Mouse (Mus musculus) adipocyte (in vitro differentiated cells): ENCODE results near the gene Rab33b.
A peak's percentile ranks its signal among the peaks of the same experiment; 100 is the strongest.
"Not testable (repeated sequence)": the region's sequence is repeated elsewhere in the genome, so short reads cannot be mapped to it uniquely, and the experiment has no call there.

Experiments
- DNase-seq: peaks from one replicate; pipeline ENCODE4 v3.0.0-alpha.2; 2016; ENCODE audit warnings: low spot score

Rab33b gene

GRCm38 (mm10) chr3:51483741-51484359 lies at the start of gene Rab33b:
Rab33b (plus strand) TSS chr3:51483920.
- DNase-seq = peak; percentile 96

GRCm38 (mm10) chr3:51434364-51434763 lies 49.4 kb upstream of the Rab33b start:
- not testable (repeated sequence) for DNase-seq

GRCm38 (mm10) chr3:51434871-51435595 lies 48.7 kb upstream of the Rab33b start:
- no peak for DNase-seq

GRCm38 (mm10) chr3:51468530-51468929 lies 15.2 kb upstream of the Rab33b start:
- DNase-seq = no peak

GRCm38 (mm10) chr3:51475706-51476105 lies 8.0 kb upstream of the Rab33b start:
- DNase-seq = peak; percentile 66

- DNase-seq = no peak
Measured at GRCm38 (mm10) chr3:51479893-51480292, 3.8 kb upstream of the Rab33b start.

GRCm38 (mm10) chr3:51481059-51481458 lies 2.7 kb upstream of the Rab33b start:
- DNase-seq = peak; percentile 73

GRCm38 (mm10) chr3:51481881-51482280 lies 1.8 kb upstream of the Rab33b start:
- no peak for DNase-seq

GRCm38 (mm10) chr3:51482781-51483180 lies 939 bp upstream of the Rab33b start:
- DNase-seq = no peak

GRCm38 (mm10) chr3:51484370-51484769 lies 650 bp downstream of the Rab33b start:
- no peak for DNase-seq

- DNase-seq = no peak
Measured at GRCm38 (mm10) chr3:51485347-51485746, 1.6 kb downstream of the Rab33b start.

GRCm38 (mm10) chr3:51486491-51487195 lies 2.9 kb downstream of the Rab33b start:
- DNase-seq = peak; percentile 58

GRCm38 (mm10) chr3:51490088-51490753 lies 6.5 kb downstream of the Rab33b start:
- no peak for DNase-seq

GRCm38 (mm10) chr3:51493272-51493838 lies 9.6 kb downstream of the Rab33b start:
- no peak for DNase-seq

- DNase-seq = no peak
Measured at GRCm38 (mm10) chr3:51494466-51494865, 10.7 kb downstream of the Rab33b start.

- DNase-seq = no peak
Measured at GRCm38 (mm10) chr3:51495646-51496045, 11.9 kb downstream of the Rab33b start.

GRCm38 (mm10) chr3:51497978-51498377 lies 14.3 kb downstream of the Rab33b start:
- no peak for DNase-seq

- DNase-seq = no peak
Measured at GRCm38 (mm10) chr3:51498659-51499058, 14.9 kb downstream of the Rab33b start.

GRCm38 (mm10) chr3:51499876-51500275 lies 16.2 kb downstream of the Rab33b start:
- DNase-seq = no peak

GRCm38 (mm10) chr3:51504385-51504952 lies 20.7 kb downstream of the Rab33b start:
- no peak for DNase-seq

GRCm38 (mm10) chr3:51505465-51505864 lies 21.7 kb downstream of the Rab33b start:
- DNase-seq = no peak

GRCm38 (mm10) chr3:51510903-51511302 lies 27.2 kb downstream of the Rab33b start:
- DNase-seq = peak; percentile 90
